Mouse (Mus musculus) embryonic fibroblast, embryonic 13.5 days (primary cell): ENCODE measurements at regions not wholly inside any gene's neighbourhood (a gene's known extent, or its start where the extent isn't known, plus 50 kb on each side); places are given as distances from the start of the nearest gene placed in this dataset.

Experiments
- CTCF ChIP-seq: IDR thresholded peaks from 2 replicates; pipeline ENCODE4 v1.5.1; 2011; ENCODE audit warnings: mild to moderate bottlenecking, control low read depth, low read length, moderate library complexity, borderline replicate concordance; ENCODE audit not compliant: insufficient read depth
- POLR2A ChIP-seq: IDR thresholded peaks from 2 replicates; pipeline ENCODE4 v1.6.1; 2011; ENCODE audit warnings: low read depth, mild to moderate bottlenecking, control low read depth, low read length, moderate library complexity

DNA sequence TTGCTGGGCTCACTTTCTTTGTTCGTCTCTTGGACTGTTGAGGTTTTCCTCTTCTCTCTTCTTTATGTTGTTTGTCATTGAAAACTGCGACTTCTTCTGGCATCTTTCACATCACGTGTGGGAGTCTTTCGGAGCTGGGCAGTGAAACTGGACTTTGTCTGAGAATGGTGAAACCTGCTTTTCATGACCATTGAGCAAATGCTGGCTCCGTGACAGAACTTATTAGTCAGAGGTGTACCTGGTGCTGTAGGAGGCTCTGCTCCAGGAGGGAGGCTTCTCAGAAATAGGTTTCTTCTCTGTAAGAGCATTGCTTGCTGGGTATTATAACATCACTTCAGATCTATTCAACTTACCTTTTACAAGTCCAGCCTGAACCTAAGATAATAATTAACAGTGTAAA, 122.4 kb downstream of the Amer2 start:
- TF ChIP-seq CTCF: no peak
- no peak for TF ChIP-seq POLR2A
